Mouse (Mus musculus) intestine, embryonic 15.5 days (tissue): ENCODE measurements around the gene Gm7247. TPM values are rescaled to one million over a fixed set of nuclear protein-coding genes. Genes with fewer than 3 reads are reported as not detected.
"Not testable (repeated sequence)": the region's sequence is repeated elsewhere in the genome, so short reads cannot be mapped to it uniquely, and the experiment has no call there.

Source experiments
- ATAC-seq: fragments of 200-750 bp; cut with Nextera tagmentation; 2 replicates; pipeline ENCODE4 v1.8.0; 2017; ENCODE audit warnings: moderate TSS enrichment, moderate library complexity
- H3K27ac ChIP-seq: fragments of 300-500 bp; sonication (generic); 2 replicates; pipeline ENCODE4 v1.5.1; 2015; ENCODE audit warnings: mild to moderate bottlenecking, inconsistent platforms
- H3K27me3 ChIP-seq: fragments of 300-500 bp; sonication (generic); replicated peaks from 2 replicates; pipeline ENCODE4 v1.6.1; 2015; ENCODE audit warnings: inconsistent platforms
- H3K36me3 ChIP-seq: fragments of 300-500 bp; sonication (generic); 2 replicates; pipeline ENCODE4 v1.6.1; 2015; ENCODE audit warnings: inconsistent platforms
- H3K4me1 ChIP-seq: fragments of 300-500 bp; sonication (generic); replicated peaks from 2 replicates; pipeline ENCODE4 v1.6.1; 2015; ENCODE audit warnings: inconsistent platforms
- H3K4me2 ChIP-seq: fragments of 300-500 bp; sonication (generic); replicated peaks from 2 replicates; pipeline ENCODE4 v1.6.1; 2015; ENCODE audit warnings: mild to moderate bottlenecking, inconsistent platforms
- H3K4me3 ChIP-seq: fragments of 300-500 bp; sonication (generic); replicated peaks from 2 replicates; pipeline ENCODE4 v1.5.1; 2015; ENCODE audit warnings: inconsistent platforms
- H3K9ac ChIP-seq: fragments of 300-500 bp; sonication (generic); 2 replicates; pipeline ENCODE4 v1.6.1; 2015; ENCODE audit warnings: inconsistent platforms
- H3K9me3 ChIP-seq: fragments of 300-500 bp; sonication (generic); 2 replicates; pipeline ENCODE4 v1.6.1; 2016; ENCODE audit warnings: inconsistent platforms
- WGBS: fragments of 180-500 bp; shearing (Covaris S2); methylation state at CpG from one replicate; pipeline ENCODE4 v1.1.7; 2015; 5-methylcytosine and 5-hydroxymethylcytosine counted together
- polyA plus RNA-seq: library from polyadenylated mRNA; unstranded; fragments of >200 nt; fragmentation: Nextera tagmentation; extraction: Ambion mirVana; gene quantifications from 2 replicates; pipeline ENCODE4 v1.2.1, GENCODE M21; 2015

Gene Gm7247
- polyA plus RNA-seq, 1 experiment from 2014 or later: not detected

DNA sequence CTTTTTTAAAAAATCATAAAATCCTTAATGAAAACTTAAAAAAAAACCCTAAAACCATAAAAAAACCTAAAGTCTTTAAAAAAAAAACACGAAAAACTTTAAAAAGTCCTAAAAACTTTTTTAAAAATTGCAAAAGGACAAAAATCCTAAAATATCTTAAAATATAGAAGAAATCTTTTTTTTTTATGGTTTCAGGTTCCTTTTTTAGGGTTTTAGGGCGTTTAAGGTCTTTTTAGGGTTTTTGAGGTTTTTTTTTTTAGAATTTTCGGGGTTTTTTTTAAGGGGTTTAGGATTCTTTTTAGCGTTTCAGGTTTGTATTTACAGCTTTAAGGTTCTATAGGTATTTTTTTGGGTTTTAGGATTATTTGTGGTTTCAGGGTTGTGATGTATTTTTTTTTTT lies 138.9 kb downstream of the Gm7247 start:
- no peak for ATAC-seq
- H3K27ac ChIP-seq: no peak overlapping the region
- no peak overlapping the region for H3K4me3 ChIP-seq
- no peak overlapping the region for H3K4me2 ChIP-seq
- no peaks in the 10 kb centered on the region for H3K36me3 ChIP-seq
- no peak overlapping the region for H3K9ac ChIP-seq
- no peaks in the 10 kb centered on the region for H3K4me1 ChIP-seq
- no peaks in the 10 kb centered on the region for H3K27me3 ChIP-seq
- no peaks in the 10 kb centered on the region for H3K9me3 ChIP-seq
- 83% methylated on average over 4 of the region's 4 CpGs for WGBS

GRCm38 (mm10) chr14:51507416-51507815 lies 145.9 kb downstream of the Gm7247 start:
- H3K4me3 ChIP-seq: no peak overlapping the region
- no peaks in the 10 kb centered on the region for H3K36me3 ChIP-seq
- ATAC-seq: no peak
- H3K9me3 ChIP-seq: no peaks in the 10 kb centered on the region
- no peaks in the 10 kb centered on the region for H3K4me1 ChIP-seq
- H3K4me2 ChIP-seq: no peak overlapping the region
- no peaks in the 10 kb centered on the region for H3K27me3 ChIP-seq
- no peak overlapping the region for H3K27ac ChIP-seq
- WGBS: 94% methylated on average over 8 of the region's 8 CpGs
- H3K9ac ChIP-seq: no peak overlapping the region

- no peaks in the 10 kb centered on the region for H3K36me3 ChIP-seq
- H3K4me3 ChIP-seq: no peak within 1 kb of the TSS
- H3K4me1 ChIP-seq: no peaks in the 10 kb centered on the region
- no peaks in the 10 kb centered on the region for H3K9me3 ChIP-seq
- 91% methylated on average over 4 of the region's 4 CpGs for WGBS
- H3K27me3 ChIP-seq: no peaks in the 10 kb centered on the region
- no peak within 1 kb of the TSS for H3K4me2 ChIP-seq
- no peak within 1 kb of the TSS for H3K27ac ChIP-seq
- no peak for ATAC-seq
- H3K9ac ChIP-seq: no peak within 1 kb of the TSS
Observed at GRCm38 (mm10) chr14:51552490-51552889, 190.9 kb downstream of the Gm7247 start, which contains the start of gene Gm5622. TSS of gene Gm5622 (plus strand) at chr14:51552790.

GRCm38 (mm10) chr14:51573963-51574362 lies 212.4 kb downstream of the Gm7247 start, which contains the start of gene Gm17175:
TSS of gene Gm17175 (minus strand) at chr14:51574063.
- not testable (repeated sequence) for H3K27me3 ChIP-seq, H3K4me1 ChIP-seq, H3K4me2 ChIP-seq, H3K27ac ChIP-seq, H3K9me3 ChIP-seq, H3K9ac ChIP-seq, H3K4me3 ChIP-seq, ATAC-seq, H3K36me3 ChIP-seq
- 85% methylated on average over 2 of the region's 2 CpGs for WGBS

- not testable (repeated sequence) for H3K27me3 ChIP-seq, ATAC-seq, H3K9me3 ChIP-seq, H3K27ac ChIP-seq, H3K36me3 ChIP-seq, H3K9ac ChIP-seq, H3K4me1 ChIP-seq, H3K4me3 ChIP-seq, H3K4me2 ChIP-seq
- 87% methylated on average over 4 of the region's 4 CpGs for WGBS
Observed at GRCm38 (mm10) chr14:51592039-51592438, 230.5 kb downstream of the Gm7247 start, which contains the start of gene Gm17174. TSS of gene Gm17174 (minus strand) at chr14:51592139.

DNA sequence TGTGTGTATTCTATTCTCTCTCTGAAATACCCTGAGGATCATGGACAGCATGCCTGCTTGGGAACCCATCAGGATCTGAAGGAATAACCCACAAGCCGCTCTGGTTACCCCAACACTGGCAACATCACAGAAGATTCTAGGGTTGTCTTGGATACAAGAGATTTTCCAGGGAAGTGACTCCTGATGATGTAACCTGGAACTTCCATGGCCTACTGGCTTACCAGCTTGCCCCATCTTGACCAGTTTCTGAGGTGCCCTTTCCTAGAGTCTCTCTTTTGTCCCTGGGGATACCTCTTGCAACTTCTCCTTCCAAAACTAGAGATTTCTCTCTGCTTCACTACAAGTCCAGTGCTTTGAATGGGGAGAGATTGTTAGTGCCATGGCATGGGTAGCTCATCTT lies 249.7 kb downstream of the Gm7247 start, which contains the start of gene Gm17078:
TSS of gene Gm17078 (minus strand) at position 101 of the 400 bp plus-strand sequence.
- no peaks in the 10 kb centered on the region for H3K36me3 ChIP-seq
- no peak for ATAC-seq
- WGBS: 83% methylated on average over 1 of the region's 1 CpGs
- no peak within 1 kb of the TSS for H3K27ac ChIP-seq
- H3K4me2 ChIP-seq: no peak within 1 kb of the TSS
- H3K9me3 ChIP-seq: no peaks in the 10 kb centered on the region
- no peak within 1 kb of the TSS for H3K9ac ChIP-seq
- no peaks in the 10 kb centered on the region for H3K27me3 ChIP-seq
- H3K4me3 ChIP-seq: no peak within 1 kb of the TSS
- no peaks in the 10 kb centered on the region for H3K4me1 ChIP-seq

Other genes with a start within 250 kb of the Gm7247 start
- not detected in 2 replicates for gene Eddm3b, start 247.3 kb upstream of the Gm7247 start, polyA plus RNA-seq
- 1.3 and 2.0 TPM in 2 replicates for gene Rnase6, start 237.8 kb upstream of the Gm7247 start, polyA plus RNA-seq
- gene Rnase1, start 215.0 kb upstream of the Gm7247 start, polyA plus RNA-seq: 27.9 and 88.1 TPM in 2 replicates
- gene Rnase2b, start 199.5 kb upstream of the Gm7247 start, polyA plus RNA-seq: not detected in 2 replicates
- gene Ang2, start 162.6 kb upstream of the Gm7247 start, polyA plus RNA-seq: not detected in 2 replicates
- gene Ear14, start 158.4 kb upstream of the Gm7247 start, polyA plus RNA-seq: not detected in 2 replicates
- gene Rnase2a, start 105.6 kb upstream of the Gm7247 start, polyA plus RNA-seq: not detected in 2 replicates
- not detected in 2 replicates for gene Vmn2r88, start 49.1 kb downstream of the Gm7247 start, polyA plus RNA-seq
- gene Vmn2r89, start 90.1 kb downstream of the Gm7247 start, polyA plus RNA-seq: not detected in 2 replicates
- not detected in 2 replicates for gene Gm5622, start 191.0 kb downstream of the Gm7247 start, polyA plus RNA-seq
- gene Gm17175, start 212.3 kb downstream of the Gm7247 start, polyA plus RNA-seq: not detected in 2 replicates
- gene Gm17174, start 230.4 kb downstream of the Gm7247 start, polyA plus RNA-seq: not detected in 2 replicates
- not detected in 2 replicates for gene Gm17078, start 249.6 kb downstream of the Gm7247 start, polyA plus RNA-seq